Mouse (Mus musculus) neural tube, postnatal 0 days (tissue): ENCODE data around the gene Ppia. TPM values are rescaled to one million over a fixed set of nuclear protein-coding genes. Genes with fewer than 3 reads are reported as not detected.

ENCODE experiments used
- microRNA-seq: library from miRNA; unstranded; fragments of <30 nt; microRNA quantifications from one replicate; pipeline ENCODE4, GENCODE M21; 2016
- polyA plus RNA-seq: library from polyadenylated mRNA; unstranded; fragments of >200 nt; fragmentation: Nextera tagmentation; extraction: Ambion mirVana; gene quantifications from 2 replicates; pipeline ENCODE4 v1.2.1, GENCODE M21; 2015

Ppia gene
- polyA plus RNA-seq = 5,012 and 5,631 TPM in 2 replicates

DNA sequence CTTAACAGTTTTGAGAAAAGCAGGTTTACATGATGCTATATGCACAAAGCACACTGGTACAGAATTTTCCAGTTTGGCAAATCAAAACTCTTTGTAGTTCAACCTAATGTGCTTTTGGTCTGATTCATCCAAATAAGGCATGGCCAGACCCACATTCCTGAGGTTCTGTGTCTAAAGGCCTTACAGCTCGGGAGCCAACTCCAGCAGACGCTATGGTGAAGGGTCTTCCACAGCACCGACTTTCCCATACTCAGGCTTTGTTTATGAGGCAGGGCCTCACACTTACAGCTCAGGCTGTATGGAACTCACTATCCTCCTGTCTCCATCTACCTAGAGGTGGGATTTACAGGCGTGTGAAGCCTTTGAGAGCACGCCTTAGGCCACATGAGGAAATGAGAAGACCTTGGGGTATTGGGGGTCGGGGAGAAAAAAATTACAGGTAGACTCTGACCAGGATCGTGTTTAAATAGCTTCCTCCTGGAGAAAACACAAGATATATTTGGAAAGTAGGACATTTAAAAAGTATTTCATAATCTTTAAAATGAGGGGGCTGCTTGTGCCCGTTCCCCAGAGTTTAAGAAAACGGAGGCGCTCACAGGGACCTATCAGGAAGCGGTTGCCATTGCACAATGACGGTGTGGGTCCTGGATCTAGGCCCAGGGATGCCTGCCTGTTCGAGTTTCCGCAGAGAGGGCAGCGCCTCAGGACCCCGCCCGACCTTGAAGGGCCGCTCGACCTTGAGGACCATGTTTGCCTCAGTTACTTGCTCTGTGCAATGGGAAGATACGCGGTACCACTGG is at the start of gene Ppia:
TSS of gene Ppia (plus strand) at position 693 of the 800 bp plus-strand sequence.

DNA sequence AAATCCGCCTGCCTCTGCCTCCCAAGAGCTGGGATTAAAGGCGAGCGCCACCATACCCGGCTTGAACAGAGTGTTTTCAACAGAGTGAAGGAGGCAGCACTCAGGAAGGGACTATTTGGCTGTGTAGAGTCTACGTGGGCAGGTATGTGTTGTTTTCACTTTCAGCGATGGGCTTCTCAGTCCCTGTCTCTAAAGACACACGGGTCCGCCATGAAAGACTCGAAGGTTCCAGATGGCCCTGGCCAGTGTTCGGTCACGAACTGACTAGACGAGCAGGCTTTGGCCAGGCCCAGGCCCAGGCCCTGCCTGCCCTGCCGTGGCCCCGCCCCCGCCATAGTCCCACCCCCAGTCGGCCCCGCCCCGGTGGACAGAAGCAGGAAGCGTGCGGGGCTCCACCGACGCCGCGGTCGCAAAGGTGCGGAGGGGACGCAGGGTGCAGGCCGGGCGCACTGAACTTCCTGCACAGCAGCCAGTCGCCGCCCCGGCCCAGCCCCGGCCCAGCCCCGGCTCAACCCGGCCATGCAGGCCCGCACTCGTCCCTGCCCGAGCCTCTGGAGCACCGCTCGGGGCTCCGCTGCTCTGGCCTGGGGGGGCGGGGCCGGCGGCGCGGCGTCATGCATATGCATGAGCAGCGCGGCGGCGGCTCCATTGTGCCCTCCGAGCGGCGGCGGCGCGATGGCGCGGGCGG is 26.4 kb upstream of the Ppia start, which contains the start of gene Zmiz2:
TSS of gene Zmiz2 (plus strand) at position 349 of the 688 bp plus-strand sequence.

DNA sequence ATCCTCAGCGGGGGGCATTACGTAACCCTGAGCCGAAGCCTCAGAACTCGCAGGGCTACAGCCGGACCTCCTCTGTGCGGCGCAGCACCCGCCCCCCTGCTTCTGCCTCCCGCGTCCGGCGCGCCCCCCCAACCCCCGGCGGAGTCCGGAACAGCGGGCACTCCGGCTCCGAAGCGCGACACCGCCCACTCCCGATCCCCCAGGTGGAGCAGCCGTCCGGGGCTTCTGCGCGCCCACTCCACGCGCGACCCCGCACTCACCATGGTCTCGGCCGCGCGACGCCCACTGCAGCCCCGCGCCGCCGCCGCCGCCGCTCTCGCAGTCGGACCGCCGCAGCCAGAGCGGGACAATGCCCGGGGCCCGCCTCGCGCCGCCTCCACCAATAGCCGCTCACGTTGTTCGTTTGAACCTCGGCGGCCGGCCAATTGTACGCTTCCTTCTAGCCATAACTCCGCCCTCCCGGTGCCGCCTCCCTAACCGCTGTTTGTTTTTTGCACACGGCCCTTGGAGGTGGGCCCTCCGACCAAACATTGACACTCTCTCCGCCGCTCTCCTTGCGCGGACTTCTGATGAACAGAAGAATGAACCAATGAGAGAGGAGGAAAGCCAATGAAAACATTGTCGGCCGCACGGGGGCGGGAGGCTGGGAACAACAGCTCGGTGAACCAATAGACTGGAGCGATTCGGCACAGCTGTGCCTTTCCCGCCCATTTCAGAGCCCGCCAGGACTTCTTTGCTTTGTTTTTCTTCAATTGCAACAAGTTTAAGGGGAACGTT is 29.0 kb downstream of the Ppia start, which contains the start of gene H2afv:
TSS of gene H2afv (minus strand) at position 367 of the 777 bp plus-strand sequence.

Small RNA genes within 50 kb of the gene (microRNA-seq; reads per million reads assigned to microRNA genes)
- gene Mir7651 = 1.7 reads per million

Other genes with a start within 250 kb of the Ppia start
- 0.54 and 0.66 TPM in 2 replicates for gene A730071L15Rik, start 215.4 kb upstream of the Ppia start, polyA plus RNA-seq
- gene Nudcd3, start 215.0 kb upstream of the Ppia start, polyA plus RNA-seq = 56.5 and 60.7 TPM in 2 replicates
- 0.03 TPM in 1 of 2 replicates, not detected in the other for gene Npc1l1, start 185.3 kb upstream of the Ppia start, polyA plus RNA-seq
- 63.5 and 66.3 TPM in 2 replicates for gene Ddx56, start 147.7 kb upstream of the Ppia start, polyA plus RNA-seq
- gene Tmed4, start 140.6 kb upstream of the Ppia start, polyA plus RNA-seq = 97.4 and 102 TPM in 2 replicates
- gene Ogdh, start 123.8 kb upstream of the Ppia start, polyA plus RNA-seq = 103 and 113 TPM in 2 replicates
- gene Zmiz2, start 26.4 kb upstream of the Ppia start, polyA plus RNA-seq = 31.1 and 33.3 TPM in 2 replicates
- 149 and 163 TPM in 2 replicates for gene H2afv, start 29.0 kb downstream of the Ppia start, polyA plus RNA-seq
- 17.7 and 19.8 TPM in 2 replicates for gene Purb, start 60.5 kb downstream of the Ppia start, polyA plus RNA-seq
- gene Myo1g, start 105.5 kb downstream of the Ppia start, polyA plus RNA-seq = 0.29 and 0.31 TPM in 2 replicates
- gene Ccm2, start 131.4 kb downstream of the Ppia start, polyA plus RNA-seq = 77.6 and 87.2 TPM in 2 replicates
- gene Nacad, start 190.6 kb downstream of the Ppia start, polyA plus RNA-seq = 54.5 and 57.5 TPM in 2 replicates
- gene Tbrg4, start 210.6 kb downstream of the Ppia start, polyA plus RNA-seq = 27.1 and 28.0 TPM in 2 replicates
- gene Wap, start 223.2 kb downstream of the Ppia start, polyA plus RNA-seq = not detected in 2 replicates
- gene Ramp3, start 243.1 kb downstream of the Ppia start, polyA plus RNA-seq = 29.0 and 30.2 TPM in 2 replicates